Mouse (Mus musculus): ENCODE results near the gene Rpusd3. TPM values are rescaled to one million over a fixed set of nuclear protein-coding genes. Genes with fewer than 3 reads are reported as not detected.

Gene Rpusd3
- 11.4 and 16.5 TPM in 2 replicates for polyA plus RNA-seq (2015; fragmentation: Nextera tagmentation; extraction: Ambion mirVana)

DNA sequence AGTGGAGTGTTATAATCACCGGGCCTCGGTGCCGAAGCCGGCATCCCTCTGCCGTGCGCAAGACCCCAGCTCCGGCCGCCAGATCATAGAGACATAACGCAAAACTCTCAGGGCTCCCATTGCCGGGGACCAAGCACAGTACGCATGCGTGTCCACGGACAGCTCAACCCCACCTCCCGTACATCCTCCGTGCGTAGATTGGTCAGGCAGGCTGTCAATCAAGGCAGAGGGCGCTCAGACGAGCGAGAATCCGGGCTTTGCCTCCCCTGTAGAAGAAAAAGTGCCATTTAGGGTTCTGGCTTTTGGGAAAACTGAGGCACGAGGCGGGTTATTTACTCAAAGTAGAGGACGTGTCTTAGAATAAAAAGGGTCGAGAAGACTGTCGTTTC lies at the start of gene Rpusd3:
Gene Rpusd3 (minus strand): TSS at position 142 of the 389 bp plus-strand sequence.

DNA sequence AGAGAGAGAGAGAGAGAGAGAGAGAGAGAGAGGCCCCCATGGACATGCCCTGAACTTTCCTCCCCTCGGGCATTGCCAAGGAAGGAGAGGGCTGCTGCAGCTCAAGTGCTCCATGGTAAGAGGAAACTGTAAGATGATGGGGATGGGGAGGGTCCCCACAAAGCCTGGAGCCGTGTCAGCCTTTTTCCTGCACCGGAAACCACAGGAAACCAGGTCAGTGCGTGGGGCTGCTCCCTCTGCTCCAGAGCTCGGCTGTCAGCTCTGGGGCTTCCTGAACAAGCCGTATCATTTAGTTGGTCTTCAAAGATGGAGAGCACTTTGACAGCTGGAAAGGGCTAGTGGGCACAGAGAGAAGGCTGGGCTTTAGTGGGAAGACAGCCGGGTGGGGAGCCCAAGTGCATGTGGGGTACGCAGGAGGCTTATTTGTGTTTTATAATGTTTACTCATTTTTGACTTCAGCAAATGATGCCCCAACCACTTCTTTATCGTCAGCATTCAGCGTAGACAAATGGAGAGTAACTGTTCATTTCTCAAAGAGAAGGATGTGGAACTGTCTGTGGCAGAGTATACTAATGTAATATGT lies 38.9 kb upstream of the Rpusd3 start, which contains the start of gene Il17re:
Gene Il17re (plus strand): TSS at position 533 of the 583 bp plus-strand sequence.

DNA sequence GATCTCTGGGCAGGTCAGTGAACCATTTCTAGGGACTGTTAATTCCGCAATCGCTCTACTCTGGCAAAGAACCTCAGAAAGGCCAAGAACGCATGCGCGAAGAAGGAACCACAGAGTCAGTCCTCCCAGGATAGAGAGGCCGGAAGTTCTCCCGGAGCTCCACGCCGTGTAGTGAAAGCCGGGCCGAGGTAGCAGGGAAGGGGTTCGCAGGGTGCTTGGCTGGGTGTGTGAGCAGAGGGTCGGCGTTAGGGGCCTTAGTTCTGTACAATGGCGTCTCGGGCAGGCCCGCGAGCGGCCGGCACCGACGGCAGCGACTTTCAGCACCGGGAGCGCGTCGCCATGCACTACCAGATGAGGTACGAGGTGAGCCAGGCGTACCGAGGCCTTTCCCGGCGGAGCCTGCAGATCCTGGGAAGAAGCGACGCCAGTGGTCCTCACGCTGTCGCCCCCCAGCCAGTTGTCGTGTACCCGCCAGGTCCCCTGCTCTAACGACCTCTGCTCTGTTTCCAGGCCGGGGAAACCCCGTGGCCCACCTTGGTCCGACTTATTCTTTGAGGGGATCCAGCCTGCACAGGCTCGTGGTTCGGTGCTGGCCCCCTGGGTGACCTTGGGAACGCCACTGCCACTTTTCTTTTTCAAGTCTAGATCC lies 23.4 kb upstream of the Rpusd3 start, which contains the start of gene Jagn1:
Gene Jagn1 (plus strand): TSS at position 128 of the 649 bp plus-strand sequence.

DNA sequence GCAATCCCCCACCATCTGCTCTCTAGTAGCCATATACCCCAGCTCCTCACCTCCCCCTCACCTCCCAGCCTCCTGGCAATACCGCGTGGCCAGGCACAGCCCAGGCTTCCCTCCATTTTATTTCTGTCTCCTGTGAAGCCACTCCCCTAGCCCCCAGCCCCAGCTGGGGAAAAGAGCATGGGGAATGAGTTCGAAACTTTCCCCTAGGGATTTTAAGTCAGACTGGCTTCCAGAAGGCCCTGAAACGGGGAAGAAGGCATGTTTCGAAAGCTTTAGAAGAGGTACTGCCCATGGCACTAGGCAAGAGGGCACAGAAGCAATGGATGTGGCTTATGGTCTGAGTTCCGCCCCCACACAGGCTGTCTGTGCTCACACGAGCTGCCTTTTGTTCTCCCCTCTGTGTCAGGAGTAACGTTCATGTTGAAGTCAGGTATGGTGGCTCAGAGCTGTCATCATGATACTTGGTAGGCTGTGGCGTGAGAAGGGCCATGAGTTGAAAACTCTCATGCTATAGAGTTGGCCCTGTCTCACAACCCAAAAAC lies 16.6 kb upstream of the Rpusd3 start, which contains the start of gene Cidec:
Gene Cidec (minus strand): TSS at position 97 of the 542 bp plus-strand sequence.

GRCm38 (mm10) chr6:113388960-113389359 lies 30.2 kb downstream of the Rpusd3 start, which contains the start of gene Ttll3:
Ttll3 (plus strand) TSS chr6:113389260.

DNA sequence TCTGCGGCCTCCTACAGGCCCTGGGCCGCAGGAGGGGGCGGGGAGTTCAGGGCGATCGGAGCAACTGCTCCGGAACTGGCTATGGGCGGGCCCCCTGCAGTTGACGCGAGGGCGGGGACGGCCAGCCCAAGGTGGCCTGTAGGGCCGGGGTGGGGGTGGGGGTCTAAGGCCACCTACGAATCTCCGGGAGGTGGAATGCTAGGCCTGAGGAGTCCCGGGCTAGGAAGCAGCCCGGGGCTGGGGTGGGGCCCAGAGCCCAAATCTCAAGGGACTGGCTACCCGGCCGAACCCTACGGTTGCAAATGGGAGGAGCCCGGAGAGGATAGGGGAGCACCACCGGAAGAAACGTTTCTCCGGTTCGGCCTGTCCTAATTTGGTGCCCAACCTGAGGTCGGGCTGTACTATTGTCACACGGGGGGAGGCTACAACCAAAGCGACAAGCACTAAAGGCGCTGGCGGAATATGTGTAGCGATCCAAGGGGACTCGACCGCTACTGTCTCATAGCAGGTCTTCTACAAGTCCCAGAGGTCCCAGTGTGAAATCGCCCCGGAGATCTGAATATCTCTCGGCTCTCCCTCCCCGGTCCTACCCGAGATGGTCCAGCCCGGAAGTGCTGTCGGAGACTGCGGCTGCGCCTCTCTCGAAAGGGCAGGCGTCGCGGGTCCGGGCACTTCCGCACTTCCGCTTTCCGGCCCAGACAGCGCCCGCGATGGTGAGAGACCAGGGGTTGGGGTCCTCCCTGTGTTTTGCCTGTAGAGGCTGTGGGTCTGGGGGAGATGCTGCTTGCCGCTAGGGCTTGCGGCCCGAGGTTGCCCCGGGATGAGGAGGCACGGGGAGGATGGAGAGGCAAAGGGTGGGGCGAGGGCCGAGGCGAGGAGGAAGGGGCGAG lies 41.4 kb downstream of the Rpusd3 start, which contains the start of the genes Tada3 and Arpc4:
Gene Tada3 (minus strand): TSS at position 388 of the 890 bp plus-strand sequence.
Gene Arpc4 (plus strand): TSS at position 620 of the 890 bp plus-strand sequence.

Small RNAs within 50 kb of the gene (microRNA-seq; reads per million reads assigned to microRNA genes)
- not detected for gene Gm24387

Other genes with a start within 250 kb of the Rpusd3 start
- 0.42 and 0.46 TPM in 2 replicates for gene Lhfpl4, start 224.0 kb downstream of the Rpusd3 start, polyA plus RNA-seq (2015; fragmentation: Nextera tagmentation; extraction: Ambion mirVana)
- 40.7 and 42.7 TPM in 2 replicates for gene Mtmr14, start 181.5 kb downstream of the Rpusd3 start, polyA plus RNA-seq (2015; fragmentation: Nextera tagmentation; extraction: Ambion mirVana)
- not detected in 2 replicates for gene Cpne9, start 137.0 kb downstream of the Rpusd3 start, polyA plus RNA-seq (2015; fragmentation: Nextera tagmentation; extraction: Ambion mirVana)
- 7.1 and 7.6 TPM in 2 replicates for gene Brpf1, start 112.2 kb downstream of the Rpusd3 start, polyA plus RNA-seq (2015; fragmentation: Nextera tagmentation; extraction: Ambion mirVana)
- gene Ogg1, start 92.4 kb downstream of the Rpusd3 start, polyA plus RNA-seq (2015; fragmentation: Nextera tagmentation; extraction: Ambion mirVana): 6.3 and 9.3 TPM in 2 replicates
- gene Camk1, start 75.4 kb downstream of the Rpusd3 start, polyA plus RNA-seq (2015; fragmentation: Nextera tagmentation; extraction: Ambion mirVana): 89.5 and 100.0 TPM in 2 replicates
- gene Tada3, start 41.5 kb downstream of the Rpusd3 start, polyA plus RNA-seq (2015; fragmentation: Nextera tagmentation; extraction: Ambion mirVana): 38.4 and 39.1 TPM in 2 replicates
- gene Arpc4, start 41.2 kb downstream of the Rpusd3 start, polyA plus RNA-seq (2015; fragmentation: Nextera tagmentation; extraction: Ambion mirVana): 327 and 354 TPM in 2 replicates
- gene Ttll3, start 30.1 kb downstream of the Rpusd3 start, polyA plus RNA-seq (2015; fragmentation: Nextera tagmentation; extraction: Ambion mirVana): 1.0 and 1.2 TPM in 2 replicates
- not detected in 2 replicates for gene Cidec, start 16.4 kb upstream of the Rpusd3 start, polyA plus RNA-seq (2015; fragmentation: Nextera tagmentation; extraction: Ambion mirVana)
- gene Jagn1, start 23.2 kb upstream of the Rpusd3 start, polyA plus RNA-seq (2015; fragmentation: Nextera tagmentation; extraction: Ambion mirVana): 79.2 and 82.8 TPM in 2 replicates
- gene Il17re, start 39.1 kb upstream of the Rpusd3 start, polyA plus RNA-seq (2015; fragmentation: Nextera tagmentation; extraction: Ambion mirVana): 54.7 and 60.4 TPM in 2 replicates
- gene Il17rc, start 52.1 kb upstream of the Rpusd3 start, polyA plus RNA-seq (2015; fragmentation: Nextera tagmentation; extraction: Ambion mirVana): 28.2 and 32.1 TPM in 2 replicates
- gene Creld1, start 64.0 kb upstream of the Rpusd3 start, polyA plus RNA-seq (2015; fragmentation: Nextera tagmentation; extraction: Ambion mirVana): 33.3 and 33.8 TPM in 2 replicates
- gene Prrt3, start 82.6 kb upstream of the Rpusd3 start, polyA plus RNA-seq (2015; fragmentation: Nextera tagmentation; extraction: Ambion mirVana): 0.72 and 0.77 TPM in 2 replicates
- gene Emc3, start 112.3 kb upstream of the Rpusd3 start, polyA plus RNA-seq (2015; fragmentation: Nextera tagmentation; extraction: Ambion mirVana): 91.2 and 104 TPM in 2 replicates
- 2.5 and 3.2 TPM in 2 replicates for gene Fancd2, start 112.3 kb upstream of the Rpusd3 start, polyA plus RNA-seq (2015; fragmentation: Nextera tagmentation; extraction: Ambion mirVana)
- gene Fancd2os, start 181.4 kb upstream of the Rpusd3 start, polyA plus RNA-seq (2015; fragmentation: Nextera tagmentation; extraction: Ambion mirVana): not detected in 2 replicates
- 189 and 195 TPM in 2 replicates for gene Brk1, start 185.4 kb upstream of the Rpusd3 start, polyA plus RNA-seq (2015; fragmentation: Nextera tagmentation; extraction: Ambion mirVana)
- gene Vhl, start 204.6 kb upstream of the Rpusd3 start, polyA plus RNA-seq (2015; fragmentation: Nextera tagmentation; extraction: Ambion mirVana): 24.3 and 25.1 TPM in 2 replicates
- 24.0 and 24.1 TPM in 2 replicates for gene Irak2, start 219.1 kb upstream of the Rpusd3 start, polyA plus RNA-seq (2015; fragmentation: Nextera tagmentation; extraction: Ambion mirVana)